Mouse (Mus musculus) lung, adult 2 months (tissue): ENCODE measurements around the gene Msrb2.

Experiments
- CTCF ChIP-seq: fragments of 200-500 bp; IDR thresholded peaks from 2 replicates; pipeline ENCODE4 v1.5.1; 2011; ENCODE audit warnings: mild to moderate bottlenecking, low read length, control low read depth; ENCODE audit not compliant: insufficient read depth
- POLR2A ChIP-seq: fragments of 200-500 bp; IDR thresholded peaks from 2 replicates; pipeline ENCODE4 v1.6.1; 2011; ENCODE audit warnings: low read depth, mild to moderate bottlenecking, control low read depth, low read length, borderline replicate concordance; ENCODE audit errors: extremely low read depth

GRCm38 (mm10) chr2:19373695-19374094 lies 2.5 kb downstream of the Msrb2 start:
- TF ChIP-seq POLR2A: no peak
- TF ChIP-seq CTCF: peak; percentile 38; the same call in 1 of the 2 replicates
